Mouse (Mus musculus) kidney, adult 2 months (tissue): ENCODE data around the gene Cirbp. TPM values are rescaled to one million over a fixed set of nuclear protein-coding genes. Genes with fewer than 3 reads are reported as not detected.
A peak's percentile ranks its signal among the peaks of the same experiment; 100 is the strongest.

Source experiments
- DNase-seq: peaks from one replicate; pipeline ENCODE4 v3.0.0; 2021
- H3K27ac ChIP-seq: fragments of 200-500 bp; 2 replicates; pipeline ENCODE4 v1.5.1; 2012; ENCODE audit warnings: low read depth, low read length, control low read depth, inconsistent platforms; ENCODE audit not compliant: insufficient read depth
- H3K27me3 ChIP-seq: fragments of 200-500 bp; replicated peaks from 2 replicates; pipeline ENCODE4 v1.6.1; 2012; ENCODE audit warnings: mild to moderate bottlenecking, moderate library complexity, low read length, inconsistent platforms; ENCODE audit not compliant: control insufficient read depth, insufficient read depth
- H3K36me3 ChIP-seq: fragments of 200-500 bp; 2 replicates; pipeline ENCODE4 v1.6.1; 2012; ENCODE audit warnings: mild to moderate bottlenecking, moderate library complexity, low read length, inconsistent platforms; ENCODE audit not compliant: control insufficient read depth, insufficient read depth
- H3K4me1 ChIP-seq: fragments of 200-500 bp; 2 replicates; pipeline ENCODE4 v1.6.1; 2011; ENCODE audit warnings: low read length; ENCODE audit not compliant: control insufficient read depth, insufficient read depth
- H3K4me3 ChIP-seq: fragments of 200-500 bp; 2 replicates; pipeline ENCODE4 v1.5.1; 2011; ENCODE audit warnings: mild to moderate bottlenecking, low read depth, low read length, control low read depth; ENCODE audit not compliant: insufficient read depth
- CTCF ChIP-seq: fragments of 200-500 bp; conservative IDR thresholded peaks from 2 replicates; pipeline ENCODE4 v1.5.1; 2011; ENCODE audit warnings: low read depth, mild to moderate bottlenecking, control low read depth, low read length, moderate library complexity, mixed read lengths; ENCODE audit not compliant: insufficient read depth, insufficient read length
- POLR2A ChIP-seq: fragments of 200-500 bp; IDR thresholded peaks from one replicate; pipeline ENCODE4 v1.6.1; 2011; ENCODE audit warnings: low read depth, low read length, control low read depth
- WGBS: fragments of 180-500 bp; shearing (Covaris S2); methylation state at CpG from one replicate; pipeline ENCODE4 v1.1.7; 2018; 5-methylcytosine and 5-hydroxymethylcytosine counted together
- polyA plus RNA-seq: library from polyadenylated mRNA; depleted of rRNA; stranded (reverse); fragments of >200 nt; gene quantifications from 2 replicates; pipeline ENCODE4 v1.2.3, GENCODE M21; 2012

Cirbp gene
- polyA plus RNA-seq, 1 experiment: 86.7 TPM

DNA sequence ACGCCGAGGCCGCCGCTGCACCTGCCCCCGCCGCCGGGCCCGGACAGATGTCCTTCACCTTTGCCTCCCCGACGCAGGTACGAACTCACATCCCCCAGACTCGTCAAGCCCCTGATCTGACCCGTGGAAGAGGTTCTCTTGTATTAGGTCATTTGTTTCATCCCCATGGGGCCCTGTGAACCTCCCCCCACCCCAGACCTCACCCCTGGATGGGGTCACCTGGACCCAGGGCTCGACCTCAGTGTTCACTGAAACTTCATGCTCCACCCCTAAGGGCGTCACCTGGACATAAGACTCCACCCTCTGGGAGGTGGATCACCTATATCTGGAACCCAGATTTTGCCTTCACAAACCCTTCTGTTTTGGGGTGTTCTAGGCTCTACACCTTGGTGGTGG lies 23.3 kb upstream of the Cirbp start:
- Histone ChIP-seq H3K27me3 (no peaks in the 10 kb centered on the region), H3K4me1 (peaks cover 22% of the 10 kb centered on the region), H3K4me3 (peak overlapping the region; percentile 77), H3K27ac (peak overlapping the region; percentile 96), H3K36me3 (no peaks in the 10 kb centered on the region)
- TF ChIP-seq POLR2A (no peak), CTCF (no peak)
- peak; percentile 79 for DNase-seq
- WGBS: under 1% methylated on average over 15 of the region's 15 CpGs

DNA sequence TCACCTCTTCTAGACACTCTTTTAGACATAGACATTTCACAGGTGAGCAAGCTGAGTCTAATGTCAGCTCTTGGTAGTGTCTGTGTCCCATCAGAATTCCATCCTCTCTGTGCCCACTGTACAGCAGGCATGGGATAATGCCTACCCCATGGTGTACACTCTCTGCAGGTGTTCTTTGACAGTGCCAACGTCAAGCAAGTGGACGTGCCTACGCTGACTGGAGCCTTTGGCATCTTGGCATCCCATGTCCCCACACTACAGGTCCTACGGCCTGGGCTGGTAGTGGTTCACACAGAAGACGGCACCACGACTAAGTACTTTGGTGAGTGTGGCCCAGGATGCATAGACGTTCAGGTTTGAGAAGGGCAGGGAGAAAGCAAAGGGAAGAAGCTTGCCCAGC lies 22.1 kb upstream of the Cirbp start:
- H3K4me1 ChIP-seq: peaks cover 23% of the 10 kb centered on the region
- H3K27ac ChIP-seq: no peak overlapping the region
- TF ChIP-seq CTCF (no peak), POLR2A (no peak)
- no peaks in the 10 kb centered on the region for H3K27me3 ChIP-seq
- H3K4me3 ChIP-seq: no peak overlapping the region
- H3K36me3 ChIP-seq: no peaks in the 10 kb centered on the region
- DNase-seq: no peak
- WGBS: 80% methylated on average over 7 of the region's 7 CpGs

DNA sequence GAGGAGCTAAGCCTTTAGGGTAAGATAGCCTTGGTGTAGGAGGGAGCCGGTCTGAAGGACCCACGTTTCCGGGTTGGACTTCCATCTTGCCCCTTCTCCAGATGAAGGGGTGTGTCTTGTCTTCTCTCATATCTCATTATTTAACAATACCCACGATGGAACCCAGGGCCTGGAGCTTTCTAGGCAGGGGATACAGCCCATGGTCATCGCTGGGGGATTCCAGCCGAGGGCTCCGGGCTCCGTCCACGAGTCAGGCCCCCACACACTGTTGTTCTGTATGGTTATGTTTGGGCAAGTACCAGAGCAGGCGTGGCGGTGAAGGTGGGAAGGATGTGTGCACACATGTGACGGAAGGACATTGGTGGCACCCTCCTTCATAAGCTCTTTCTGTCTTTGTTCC lies 21.6 kb upstream of the Cirbp start:
- no peak for DNase-seq
- TF ChIP-seq POLR2A: no peak
- no peak for TF ChIP-seq CTCF
- WGBS: 87% methylated on average over 12 of the region's 12 CpGs
- Histone ChIP-seq H3K27ac (no peak overlapping the region), H3K27me3 (no peaks in the 10 kb centered on the region), H3K4me1 (peaks cover 23% of the 10 kb centered on the region), H3K4me3 (no peak overlapping the region), H3K36me3 (no peaks in the 10 kb centered on the region)

DNA sequence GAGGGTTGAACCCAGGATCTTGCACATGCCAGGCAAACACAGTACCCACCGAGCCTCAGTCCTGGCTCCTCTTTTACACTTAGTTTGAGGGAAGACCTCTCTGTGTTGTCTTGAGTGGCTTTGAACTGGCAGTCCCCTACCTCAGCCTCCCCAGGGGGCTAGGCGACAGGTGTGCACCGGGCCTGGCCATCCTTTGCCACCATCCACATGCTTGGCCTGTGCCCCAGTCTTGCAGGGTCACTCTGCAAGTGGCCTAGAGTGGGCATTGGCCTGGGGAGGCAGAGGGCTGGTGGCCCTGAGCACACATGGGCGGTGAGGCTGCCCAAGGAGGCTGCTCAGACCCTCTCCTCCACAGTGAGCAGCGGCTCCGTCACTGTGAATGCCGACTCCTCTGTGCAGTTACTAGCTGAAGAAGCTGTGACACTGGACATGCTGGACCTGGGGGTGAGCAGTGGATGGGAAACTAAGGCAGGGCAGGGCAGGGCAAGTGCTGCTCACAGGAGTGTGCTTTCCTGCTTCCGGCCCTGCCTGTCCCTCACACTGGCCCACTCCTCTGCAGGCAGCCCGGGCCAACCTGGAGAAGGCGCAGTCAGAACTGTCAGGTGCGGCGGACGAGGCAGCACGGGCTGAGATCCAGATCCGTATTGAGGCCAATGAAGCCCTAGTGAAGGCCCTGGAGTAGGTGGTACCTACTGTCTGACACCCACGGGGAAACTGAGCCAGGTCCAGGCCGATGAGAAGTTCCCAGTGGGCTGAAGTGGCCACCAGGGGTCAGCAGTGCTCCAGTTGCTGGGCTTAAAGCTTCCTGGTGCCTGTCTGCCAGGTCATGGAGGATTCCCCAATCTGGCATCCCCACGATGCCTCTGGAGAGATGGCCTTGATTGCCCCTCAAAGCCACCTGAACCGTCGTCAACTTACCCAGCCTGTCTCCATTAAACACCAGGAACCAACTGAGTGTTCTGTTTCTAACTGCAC lies 20.6 kb upstream of the Cirbp start:
- TF ChIP-seq CTCF (peak; percentile 79), POLR2A (no peak)
- Histone ChIP-seq H3K4me3 (no peak overlapping the region), H3K36me3 (peaks cover 3% of the 10 kb centered on the region; the same call in 1 of the 2 replicates), H3K27me3 (no peaks in the 10 kb centered on the region), H3K4me1 (peaks cover 23% of the 10 kb centered on the region), H3K27ac (0 out of 2 replicates have a peak overlapping the region, but pooled peaks have one; percentile 0)
- 65% methylated on average over 20 of the region's 20 CpGs for WGBS
- DNase-seq: peak; percentile 76

GRCm38 (mm10) chr10:80145896-80146295 lies 19.9 kb upstream of the Cirbp start:
- H3K27ac ChIP-seq: 0 out of 2 replicates have a peak overlapping the region, but pooled peaks have one; percentile 0
- WGBS: 55% methylated on average over 6 of the region's 6 CpGs
- TF ChIP-seq POLR2A (no peak), CTCF (no peak)
- no peak overlapping the region for H3K4me3 ChIP-seq
- peak; percentile 84 for DNase-seq
- peaks cover 23% of the 10 kb centered on the region for H3K4me1 ChIP-seq
- peaks cover 6% of the 10 kb centered on the region; the same call in 1 of the 2 replicates for H3K36me3 ChIP-seq
- H3K27me3 ChIP-seq: no peaks in the 10 kb centered on the region

DNA sequence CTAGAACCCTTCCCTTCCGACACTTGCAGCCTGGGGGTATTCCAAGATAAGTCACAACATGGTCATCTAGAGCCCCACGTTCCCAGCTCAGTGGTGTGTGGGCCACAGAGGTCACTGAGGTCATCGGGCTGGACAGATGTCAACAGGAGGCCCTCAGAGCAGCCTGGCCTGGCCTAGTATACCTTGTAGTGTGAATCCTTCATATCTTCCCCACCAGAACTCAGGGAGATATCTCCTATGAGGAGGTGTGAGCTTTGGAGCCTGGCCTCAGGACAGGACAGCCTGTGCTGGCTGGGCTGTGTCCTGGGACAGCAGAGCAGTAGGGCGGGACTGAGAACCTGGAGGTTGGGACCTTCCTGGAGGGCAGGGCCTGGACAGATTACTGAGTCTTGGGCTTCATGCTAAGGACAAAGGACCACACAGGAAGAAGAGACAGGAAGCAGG lies 19.2 kb upstream of the Cirbp start:
- Histone ChIP-seq H3K36me3 (peaks cover 6% of the 10 kb centered on the region; the same call in 1 of the 2 replicates), H3K27ac (peak overlapping the region; percentile 97), H3K27me3 (no peaks in the 10 kb centered on the region), H3K4me3 (no peak overlapping the region), H3K4me1 (peaks cover 23% of the 10 kb centered on the region)
- peak; percentile 74 for DNase-seq
- WGBS: 40% methylated on average over 4 of the region's 4 CpGs
- TF ChIP-seq CTCF: no peak
- TF ChIP-seq POLR2A: no peak

DNA sequence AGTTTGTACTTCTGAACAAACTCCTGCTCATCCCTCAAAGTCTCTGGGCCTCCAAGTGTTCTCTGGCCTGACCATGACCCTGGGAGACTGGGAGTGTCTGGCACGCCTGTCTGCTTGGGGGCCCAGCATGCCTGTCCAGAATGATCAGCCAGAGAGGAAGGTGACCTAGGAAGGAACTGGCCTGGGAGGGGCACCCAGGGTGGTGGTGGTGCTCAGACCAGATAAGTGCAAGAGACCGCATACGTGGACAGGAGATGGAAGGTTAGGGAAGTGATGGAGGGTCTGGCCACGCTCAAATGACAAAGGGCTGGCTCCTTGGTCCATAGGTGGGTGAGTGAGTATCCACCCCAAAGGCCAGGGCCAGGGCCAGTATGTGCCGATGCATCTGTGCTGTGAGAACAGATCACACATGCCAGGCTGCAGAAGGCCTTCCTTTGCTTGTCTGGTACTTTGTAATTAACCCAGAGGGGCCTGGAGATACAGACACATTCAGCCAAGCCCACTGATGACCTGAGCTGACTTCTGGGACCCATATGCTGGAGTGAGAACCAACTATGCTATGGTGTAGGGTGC lies 18.6 kb upstream of the Cirbp start:
- 45% methylated on average over 5 of the region's 5 CpGs for WGBS
- H3K4me1 ChIP-seq: peaks cover 24% of the 10 kb centered on the region

More for the DNA sequence above, 18.6 kb upstream of the Cirbp start:
- Histone ChIP-seq H3K4me3 (peak overlapping the region; percentile 91; the same call in 1 of the 2 replicates), H3K27ac (peak overlapping the region; percentile 97), H3K36me3 (peaks cover 6% of the 10 kb centered on the region; the same call in 1 of the 2 replicates), H3K27me3 (no peaks in the 10 kb centered on the region)
- DNase-seq: no peak
- TF ChIP-seq POLR2A (no peak), CTCF (no peak)
